Mouse (Mus musculus): Measurements from ENCODE around the gene Olfr777.
"Not testable (repeated sequence)": the region's sequence is repeated elsewhere in the genome, so short reads cannot be mapped to it uniquely, and the experiment has no call there.

Olfr777 gene

GRCm38 (mm10) chr10:129271081-129271535 is at the start of gene Olfr777:
Gene Olfr777, minus strand, starts transcription at chr10:129271485.
- no peak for DNase-seq (ENCODE audit: low spot score in 2 of 2)

DNA sequence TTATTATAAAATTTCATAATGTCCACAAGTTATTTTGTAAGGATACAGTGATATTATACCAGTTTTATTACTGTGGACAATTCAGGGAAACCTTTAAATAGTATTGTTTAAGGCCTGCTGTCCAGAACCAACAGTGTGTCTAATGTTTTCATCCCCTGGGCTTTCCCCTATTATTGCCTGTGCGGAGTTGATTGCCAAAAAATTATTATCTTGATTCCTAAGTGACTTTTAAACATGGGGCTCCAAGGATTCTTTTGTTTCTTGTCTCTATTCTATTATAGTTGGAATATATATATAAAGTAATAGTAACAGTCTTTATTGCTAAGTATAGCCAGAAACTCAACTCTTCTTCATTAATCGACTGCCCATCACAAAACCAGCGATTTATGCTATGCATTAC is 46.5 kb upstream of the Olfr777 start, which contains the start of gene Olfr780:
Olfr780 (plus strand) TSS at position 301 of the 400 bp plus-strand sequence.
- DNase-seq (ENCODE audit: low spot score in 2 of 2): no peak

GRCm38 (mm10) chr10:129313521-129313920 is 42.2 kb upstream of the Olfr777 start:
- DNase-seq (ENCODE audit: low spot score in 2 of 2): not testable (repeated sequence)

- DNase-seq (ENCODE audit: low spot score in 2 of 2): not testable (repeated sequence)
These were observed 41.7 kb upstream of the Olfr777 start for GRCm38 (mm10) chr10:129312973-129313372.

DNA sequence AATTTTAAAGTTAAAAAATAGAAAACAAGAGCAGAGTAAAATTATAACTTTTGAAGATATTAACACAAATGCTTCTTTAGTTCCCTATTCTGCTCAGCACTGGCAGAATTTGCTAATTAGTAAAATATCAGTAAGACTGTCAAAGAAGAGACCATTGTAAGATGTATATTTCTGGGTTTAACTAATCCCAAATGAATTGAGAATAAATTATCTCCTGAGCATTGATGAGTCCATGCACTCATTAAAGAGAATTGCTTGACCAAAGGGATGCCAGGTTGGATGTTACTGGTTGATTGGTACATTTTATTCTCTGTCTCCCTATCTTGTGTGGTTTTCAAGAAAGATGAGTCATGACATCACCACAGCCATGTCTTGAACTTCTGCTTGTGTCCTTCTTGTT is 12.5 kb downstream of the Olfr777 start, which contains the start of gene Olfr776:
Olfr776 (plus strand) TSS at position 301 of the 400 bp plus-strand sequence.
- DNase-seq (ENCODE audit: low spot score in 2 of 2): no peak

DNA sequence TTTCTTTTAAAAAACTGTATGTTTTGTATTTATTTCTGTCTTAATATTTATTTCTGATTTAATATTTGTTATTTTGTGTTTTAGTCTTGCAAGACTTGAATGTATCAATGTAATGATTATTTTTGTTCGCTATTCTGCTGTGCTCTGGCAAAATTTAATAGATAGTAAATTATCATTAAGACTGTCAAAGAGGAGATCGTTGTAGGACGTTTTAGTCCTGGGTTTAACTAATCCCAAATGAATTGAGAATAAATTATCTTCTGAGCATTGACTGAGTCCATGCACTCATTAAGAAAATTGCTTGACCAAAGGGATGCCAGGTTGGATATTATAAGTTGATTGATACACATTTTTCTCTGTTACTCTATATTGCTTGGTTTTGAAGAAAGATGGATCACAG is 23.2 kb downstream of the Olfr777 start, which contains the start of gene Olfr775:
Olfr775 (plus strand) TSS at position 301 of the 400 bp plus-strand sequence.
- DNase-seq (ENCODE audit: low spot score in 2 of 2): no peak

DNA sequence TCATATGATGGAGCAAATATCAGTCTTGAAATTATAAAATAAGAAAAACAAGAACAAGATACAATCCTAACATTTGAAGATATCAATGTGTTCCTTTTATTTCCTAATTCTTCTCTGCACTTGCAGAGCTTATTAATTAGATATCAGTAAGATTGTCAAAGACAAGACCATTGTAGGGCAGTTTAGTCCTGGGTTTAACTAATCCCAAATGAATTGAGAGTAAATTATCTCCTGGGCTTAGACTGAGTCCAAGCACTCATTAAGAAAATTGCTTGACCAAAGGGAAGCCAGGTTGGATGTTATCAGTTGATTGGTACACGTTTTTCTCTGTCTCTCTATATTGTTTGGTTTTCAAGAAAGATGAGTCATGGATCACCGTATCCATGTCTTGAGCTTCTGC is 35.4 kb downstream of the Olfr777 start, which contains the start of gene Olfr774:
Olfr774 (plus strand) TSS at position 301 of the 400 bp plus-strand sequence.
- no peak for DNase-seq (ENCODE audit: low spot score in 2 of 2)

- DNase-seq (ENCODE audit: low spot score in 2 of 2): no peak
These were observed 40.5 kb downstream of the Olfr777 start for GRCm38 (mm10) chr10:129230737-129231136.

Data from spleen, postnatal 4 days (tissue).